Mouse (Mus musculus): Measurements from ENCODE around the gene Cdyl. TPM values are rescaled to one million over a fixed set of nuclear protein-coding genes. Genes with fewer than 3 reads are reported as not detected.

The Cdyl gene
- polyA plus RNA-seq, 1 experiment from 2014 or later, result 5.8 TPM

GRCm38 (mm10) chr13:35771968-35772382 is 112.3 kb downstream of the Cdyl start:
- ATAC-seq, result peak; percentile 43; the same call in 1 of the 2 replicates
- DNase-seq, result peak; percentile 76
- H3K4me3 ChIP-seq (ENCODE audit: low read depth, low read length), result no peak overlapping the region

GRCm38 (mm10) chr13:35773763-35774162 is 114.1 kb downstream of the Cdyl start:
- H3K4me2 ChIP-seq (ENCODE audit: low read depth, low read length), result no peak overlapping the region
- no peak for ATAC-seq
- no peaks in the 10 kb centered on the region for H3K9me3 ChIP-seq (ENCODE audit: low read length)
- no peaks in the 10 kb centered on the region for H3K27me3 ChIP-seq (ENCODE audit: insufficient read depth, low read length)
- H3K9ac ChIP-seq (replicated peaks), result no peak overlapping the region
- no peak for TF ChIP-seq EP300 (IDR thresholded peaks at IDR 0.05; ENCODE audit: low read depth)
- TF ChIP-seq CTCF (IDR thresholded peaks at IDR 0.05; ENCODE audit: low read depth), result peak; percentile 63
- DNase-seq, result no peak
- H3K4me3 ChIP-seq (ENCODE audit: low read depth, low read length), result no peak overlapping the region
- no peaks in the 10 kb centered on the region for H3K36me3 ChIP-seq (replicated peaks; ENCODE audit: insufficient read depth, low read length)
- WGBS (ENCODE audit: insufficient replicate concordance), result 76% methylated on average over 7 of the region's 7 CpGs
- no peak overlapping the region for H3K27ac ChIP-seq (ENCODE audit: low read depth)
- H3K4me1 ChIP-seq (ENCODE audit: insufficient read depth), result peaks cover 4% of the 10 kb centered on the region

More at GRCm38 (mm10) chr13:35771968-35772382, 112.3 kb downstream of the Cdyl start:
- no peak overlapping the region for H3K9ac ChIP-seq (replicated peaks)
- no peak overlapping the region for H3K27ac ChIP-seq (ENCODE audit: low read depth)
- TF ChIP-seq EP300 (IDR thresholded peaks at IDR 0.05; ENCODE audit: low read depth) (no peak), CTCF (IDR thresholded peaks at IDR 0.05; ENCODE audit: low read depth) (peak; percentile 82)
- no peak overlapping the region for H3K4me2 ChIP-seq (ENCODE audit: low read depth, low read length)
- 64% methylated on average over 9 of the region's 9 CpGs for WGBS (ENCODE audit: insufficient replicate concordance)
- H3K27me3 ChIP-seq (ENCODE audit: insufficient read depth, low read length), result no peaks in the 10 kb centered on the region
- H3K4me1 ChIP-seq (ENCODE audit: insufficient read depth), result peaks cover 7% of the 10 kb centered on the region
- no peaks in the 10 kb centered on the region for H3K36me3 ChIP-seq (replicated peaks; ENCODE audit: insufficient read depth, low read length)
- no peaks in the 10 kb centered on the region for H3K9me3 ChIP-seq (ENCODE audit: low read length)

- Histone ChIP-seq H3K4me3 (ENCODE audit: low read depth, low read length) (no peak overlapping the region), H3K27ac (ENCODE audit: low read depth) (no peak overlapping the region), H3K27me3 (ENCODE audit: insufficient read depth, low read length) (no peaks in the 10 kb centered on the region), H3K4me2 (ENCODE audit: low read depth, low read length) (no peak overlapping the region), H3K9me3 (ENCODE audit: low read length) (no peaks in the 10 kb centered on the region), H3K36me3 (replicated peaks; ENCODE audit: insufficient read depth, low read length) (no peaks in the 10 kb centered on the region), H3K9ac (replicated peaks) (no peak overlapping the region), H3K4me1 (ENCODE audit: insufficient read depth) (peaks cover 4% of the 10 kb centered on the region)
- DNase-seq (no peak), ATAC-seq (no peak)
- WGBS (ENCODE audit: insufficient replicate concordance), result 93% methylated on average over 7 of the region's 7 CpGs
- TF ChIP-seq EP300 (IDR thresholded peaks at IDR 0.05; ENCODE audit: low read depth), result no peak
- TF ChIP-seq CTCF (IDR thresholded peaks at IDR 0.05; ENCODE audit: low read depth), result no peak
Observed at GRCm38 (mm10) chr13:35776123-35776522, 116.5 kb downstream of the Cdyl start.

GRCm38 (mm10) chr13:35780714-35781113 is 121.1 kb downstream of the Cdyl start:
- Histone ChIP-seq H3K27me3 (ENCODE audit: insufficient read depth, low read length) (no peaks in the 10 kb centered on the region), H3K27ac (ENCODE audit: low read depth) (no peak overlapping the region), H3K36me3 (replicated peaks; ENCODE audit: insufficient read depth, low read length) (no peaks in the 10 kb centered on the region), H3K9me3 (ENCODE audit: low read length) (no peaks in the 10 kb centered on the region), H3K4me2 (ENCODE audit: low read depth, low read length) (no peak overlapping the region), H3K9ac (replicated peaks) (no peak overlapping the region), H3K4me3 (ENCODE audit: low read depth, low read length) (no peak overlapping the region), H3K4me1 (ENCODE audit: insufficient read depth) (peaks cover 18% of the 10 kb centered on the region)
- 71% methylated on average over 3 of the region's 3 CpGs for WGBS (ENCODE audit: insufficient replicate concordance)
- DNase-seq (no peak), ATAC-seq (no peak)
- no peak for TF ChIP-seq EP300 (IDR thresholded peaks at IDR 0.05; ENCODE audit: low read depth)
- no peak for TF ChIP-seq CTCF (IDR thresholded peaks at IDR 0.05; ENCODE audit: low read depth)

GRCm38 (mm10) chr13:35781755-35782154 is 122.1 kb downstream of the Cdyl start:
- Histone ChIP-seq H3K9ac (replicated peaks) (no peak overlapping the region), H3K4me3 (ENCODE audit: low read depth, low read length) (no peak overlapping the region), H3K36me3 (replicated peaks; ENCODE audit: insufficient read depth, low read length) (no peaks in the 10 kb centered on the region), H3K4me2 (ENCODE audit: low read depth, low read length) (no peak overlapping the region), H3K9me3 (ENCODE audit: low read length) (no peaks in the 10 kb centered on the region), H3K4me1 (ENCODE audit: insufficient read depth) (peaks cover 27% of the 10 kb centered on the region), H3K27ac (ENCODE audit: low read depth) (no peak overlapping the region), H3K27me3 (ENCODE audit: insufficient read depth, low read length) (no peaks in the 10 kb centered on the region)
- DNase-seq (no peak), ATAC-seq (no peak)
- no peak for TF ChIP-seq CTCF (IDR thresholded peaks at IDR 0.05; ENCODE audit: low read depth)
- no peak for TF ChIP-seq EP300 (IDR thresholded peaks at IDR 0.05; ENCODE audit: low read depth)
- WGBS (ENCODE audit: insufficient replicate concordance), result 72% methylated on average over 3 of the region's 3 CpGs

- Histone ChIP-seq H3K4me3 (ENCODE audit: low read depth, low read length) (no peak overlapping the region; the same call in 1 of the 2 replicates), H3K27ac (ENCODE audit: low read depth) (peak overlapping the region; percentile 49), H3K4me1 (ENCODE audit: insufficient read depth) (peaks cover 28% of the 10 kb centered on the region), H3K27me3 (ENCODE audit: insufficient read depth, low read length) (no peaks in the 10 kb centered on the region), H3K9ac (replicated peaks) (no peak overlapping the region; the same call in 1 of the 2 replicates), H3K36me3 (replicated peaks; ENCODE audit: insufficient read depth, low read length) (no peaks in the 10 kb centered on the region), H3K9me3 (ENCODE audit: low read length) (no peaks in the 10 kb centered on the region), H3K4me2 (ENCODE audit: low read depth, low read length) (peak overlapping the region; percentile 56)
- TF ChIP-seq CTCF (IDR thresholded peaks at IDR 0.05; ENCODE audit: low read depth) (peak; percentile 89), EP300 (IDR thresholded peaks at IDR 0.05; ENCODE audit: low read depth) (no peak)
- DNase-seq, result peak; percentile 67
- 39% methylated on average over 2 of the region's 2 CpGs for WGBS (ENCODE audit: insufficient replicate concordance)
- peak; percentile 93 for ATAC-seq
Observed at GRCm38 (mm10) chr13:35782949-35783348, 123.3 kb downstream of the Cdyl start.
